Mouse (Mus musculus): ENCODE measurements around the gene Stam. TPM values are rescaled to one million over a fixed set of nuclear protein-coding genes. Genes with fewer than 3 reads are reported as not detected.
"Not testable (repeated sequence)": the region's sequence is repeated elsewhere in the genome, so short reads cannot be mapped to it uniquely, and the experiment has no call there.

The Stam gene
- polyA plus RNA-seq, 3 experiments from 2014 or later: 14.1 to 25.7 (median 16.8) TPM

- ATAC-seq: not testable (repeated sequence)
These were observed 124.5 kb downstream of the Stam start for GRCm38 (mm10) chr2:14198325-14198903.

Other genes with a start within 250 kb of the Stam start
- not detected for gene Hacd1, start 18.0 kb upstream of the Stam start, polyA plus RNA-seq (2017; shearing (Covaris generic))
- gene Tmem236, start 100.4 kb downstream of the Stam start, polyA plus RNA-seq (2017; shearing (Covaris generic)): not detected
- under 1 TPM in 2 of 3 experiments, not detected in 1; 0.12 to 0.26 TPM for gene Mrc1, start 155.3 kb downstream of the Stam start, polyA plus RNA-seq (2017; shearing (Covaris generic))